Mouse (Mus musculus) gonadal fat pad, adult 2 months (tissue): ENCODE measurements around the gene Gm21190. TPM values are rescaled to one million over a fixed set of nuclear protein-coding genes. Genes with fewer than 3 reads are reported as not detected.
A peak's percentile ranks its signal among the peaks of the same experiment; 100 is the strongest.
"Not testable (repeated sequence)": the region's sequence is repeated elsewhere in the genome, so short reads cannot be mapped to it uniquely, and the experiment has no call there.

ENCODE experiments used
- DNase-seq: peaks from one replicate; pipeline ENCODE4 v3.0.0-alpha.2; 2012; ENCODE audit warnings: low read depth
- polyA plus RNA-seq: library from polyadenylated mRNA; depleted of rRNA; stranded (reverse); fragments of >200 nt; gene quantifications from 2 replicates; pipeline ENCODE4 v1.2.3, GENCODE M21; 2012; rRNA removed

Gm21190 gene
- not detected in 2 replicates for polyA plus RNA-seq

DNA sequence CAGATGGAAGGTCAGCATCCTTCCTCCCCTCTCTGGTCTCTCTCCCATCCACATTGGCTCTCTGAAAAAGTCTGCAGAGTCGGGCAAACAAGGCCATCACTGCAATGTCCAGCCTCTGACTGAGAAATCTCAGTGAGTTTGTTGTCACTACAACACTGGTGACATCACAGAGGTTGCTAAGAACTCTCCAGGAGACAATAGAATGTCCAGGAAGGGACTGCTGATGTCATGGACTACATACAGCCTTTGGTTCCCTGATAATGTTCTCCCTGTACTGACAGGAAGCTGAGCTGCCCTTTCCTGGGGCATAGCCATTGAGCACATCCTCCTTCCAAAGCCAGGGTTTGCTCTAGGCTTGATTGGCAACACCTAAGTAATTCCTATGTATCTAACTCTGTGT, at the start of gene Gm21190:
Gene Gm21190 (minus strand): TSS at position 101 of the 400 bp plus-strand sequence.
- not testable (repeated sequence) for DNase-seq

- not testable (repeated sequence) for DNase-seq
These were observed 48.0 kb upstream of the Gm21190 start, which contains the start of gene Gm21083 for GRCm38 (mm10) chr5:15577033-15577432. Gene Gm21083 (plus strand): TSS chr5:15577333.

GRCm38 (mm10) chr5:15573735-15574134, 44.7 kb upstream of the Gm21190 start:
- DNase-seq = not testable (repeated sequence)

- not testable (repeated sequence) for DNase-seq
These were observed 32.6 kb upstream of the Gm21190 start for GRCm38 (mm10) chr5:15561425-15562264.

DNA sequence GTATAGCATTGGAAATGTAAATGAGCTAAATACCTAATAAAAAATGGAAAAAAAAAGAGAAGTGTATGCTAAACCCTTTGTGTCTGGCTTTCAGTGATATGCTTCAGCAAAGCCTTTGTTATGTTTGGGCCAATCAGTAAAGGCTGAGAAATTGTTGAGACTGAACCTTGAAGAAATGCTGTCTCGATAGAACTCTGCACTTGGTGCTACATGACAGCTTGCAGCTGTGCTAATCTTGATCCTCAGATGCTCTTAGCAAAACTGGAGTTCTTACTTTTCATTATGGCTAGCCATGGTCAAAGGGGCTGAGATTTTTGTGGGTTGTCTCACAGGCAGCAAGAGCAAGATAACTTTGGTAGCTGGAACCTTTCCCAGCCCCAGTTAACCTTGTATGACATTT, 29.6 kb upstream of the Gm21190 start:
- DNase-seq = not testable (repeated sequence)

DNA sequence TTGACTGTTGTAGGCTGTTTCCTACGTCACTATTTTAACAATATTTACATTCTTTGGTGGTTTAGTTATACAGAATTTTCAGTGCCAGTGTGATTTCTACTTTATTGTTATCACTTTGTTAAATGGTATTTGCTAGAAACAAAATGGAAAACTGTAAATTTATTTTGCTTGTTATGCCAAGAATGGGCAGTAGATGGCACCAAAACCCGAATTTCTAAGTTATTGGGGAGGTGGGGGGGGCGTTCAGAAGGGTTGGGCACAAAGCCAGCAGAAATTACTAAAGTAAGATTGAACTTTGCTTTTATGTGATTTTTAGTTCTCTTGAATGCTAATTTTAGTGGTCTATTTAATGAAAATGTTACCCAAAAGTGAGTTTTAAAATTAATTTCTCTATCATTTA, 20.6 kb upstream of the Gm21190 start:
- not testable (repeated sequence) for DNase-seq

GRCm38 (mm10) chr5:15549134-15549533, 20.1 kb upstream of the Gm21190 start:
- DNase-seq = not testable (repeated sequence)

DNA sequence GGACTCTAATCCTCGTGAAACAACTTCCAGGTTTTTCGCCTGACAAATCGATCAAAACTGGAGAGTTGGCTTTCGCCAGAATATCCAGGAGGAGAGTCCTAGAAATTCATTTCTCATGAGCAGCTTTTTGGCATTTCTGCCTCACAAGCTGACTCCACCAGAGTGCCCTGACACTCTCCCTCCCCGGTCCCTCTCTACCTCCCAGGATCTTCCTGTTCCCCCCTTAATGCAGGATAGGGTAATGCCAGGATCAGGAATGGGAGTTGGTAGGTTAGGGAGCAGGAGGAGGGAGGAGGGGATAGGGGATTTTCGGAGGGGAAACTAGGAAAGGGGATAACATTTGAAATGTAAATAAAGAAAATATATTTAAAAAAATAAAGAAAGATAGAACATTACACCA, 19.6 kb upstream of the Gm21190 start:
- DNase-seq = not testable (repeated sequence)

GRCm38 (mm10) chr5:15522470-15522869, 6.6 kb downstream of the Gm21190 start:
- not testable (repeated sequence) for DNase-seq

GRCm38 (mm10) chr5:15522028-15522427, 7.0 kb downstream of the Gm21190 start:
- DNase-seq = not testable (repeated sequence)

DNA sequence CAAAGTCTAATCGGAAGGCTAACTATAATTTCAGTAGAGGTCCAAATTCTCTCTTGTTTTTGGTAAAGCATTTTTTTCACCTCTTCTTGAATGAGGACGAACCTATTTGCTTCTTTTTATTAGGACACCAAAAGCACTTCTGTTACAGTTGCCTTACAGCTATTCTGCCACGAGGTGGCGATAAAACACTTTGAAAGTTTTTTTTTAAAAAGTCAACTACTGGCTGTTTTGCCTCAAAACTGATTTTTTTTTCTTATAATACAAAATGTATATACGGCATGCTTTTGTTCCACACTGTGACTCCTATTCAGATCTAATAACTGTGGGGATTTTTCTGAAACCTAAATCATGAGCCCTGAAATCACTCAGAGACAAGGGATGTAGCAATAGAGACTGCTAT, 8.6 kb downstream of the Gm21190 start:
- not testable (repeated sequence) for DNase-seq

DNA sequence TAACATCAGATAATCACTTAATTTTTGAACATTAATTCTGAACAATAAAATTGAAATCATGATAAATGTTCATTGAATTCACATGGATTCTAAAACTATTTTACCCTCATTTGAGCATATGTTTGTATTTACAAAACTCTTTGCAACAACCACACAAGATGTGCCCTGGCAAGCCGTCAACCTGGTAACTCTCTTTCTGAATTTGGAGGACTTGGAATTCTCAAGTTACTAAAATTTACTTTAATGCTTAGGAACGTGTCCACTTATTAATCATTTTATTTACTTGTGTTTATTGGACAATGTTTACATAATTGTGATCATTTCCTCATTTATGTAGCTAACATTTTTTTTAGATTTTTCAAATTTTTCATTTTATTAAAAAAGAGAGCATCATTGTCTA, 11.9 kb downstream of the Gm21190 start:
- not testable (repeated sequence) for DNase-seq

- DNase-seq = not testable (repeated sequence)
These were observed 16.8 kb downstream of the Gm21190 start for GRCm38 (mm10) chr5:15512236-15512635.

GRCm38 (mm10) chr5:15509911-15510310, 19.1 kb downstream of the Gm21190 start:
- DNase-seq = not testable (repeated sequence)

DNA sequence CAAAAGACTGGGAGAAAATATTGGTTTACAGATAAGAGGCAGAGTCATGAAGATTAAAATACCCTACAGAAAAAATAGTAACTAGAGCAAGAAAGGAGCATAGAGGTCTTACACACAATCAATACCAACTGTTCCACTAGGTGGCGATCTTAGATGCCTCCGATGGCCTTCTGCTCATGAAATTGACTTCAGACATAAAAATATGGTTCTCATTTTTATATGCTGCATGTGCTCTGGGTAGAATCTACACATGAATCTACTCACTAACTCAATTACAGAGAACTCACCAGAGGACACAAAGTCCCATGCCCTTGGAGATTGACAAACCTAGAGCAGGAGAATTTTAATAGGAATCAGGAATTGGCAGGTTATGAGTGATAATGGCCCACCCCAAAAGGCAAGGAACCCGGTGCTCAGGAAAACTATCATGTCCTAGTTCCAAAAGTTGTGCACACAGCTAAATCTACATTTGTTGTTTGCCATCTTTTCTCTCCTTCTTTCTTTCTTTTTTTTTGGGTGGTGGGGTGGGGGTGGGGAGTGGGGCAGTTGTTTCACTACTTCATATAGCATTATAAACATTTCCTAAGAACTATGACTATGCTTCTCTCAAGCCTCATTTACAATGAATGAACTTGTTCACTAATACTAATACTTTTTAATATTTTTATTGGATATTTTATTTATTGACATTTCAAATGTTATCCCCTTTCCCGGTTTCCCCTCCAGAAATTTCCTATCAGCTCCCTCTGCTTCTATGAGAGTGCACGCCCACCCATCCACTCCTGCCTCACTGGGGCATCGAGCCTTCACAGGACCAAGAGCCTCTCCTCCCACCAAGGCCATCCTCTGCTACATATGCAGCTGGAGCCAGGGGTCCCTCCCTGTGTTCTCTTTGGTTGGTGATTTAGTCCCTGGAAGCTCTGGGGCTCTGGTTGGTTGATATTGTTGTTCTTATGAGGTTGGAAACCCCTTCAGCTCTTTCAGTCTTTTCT, 20.3 kb downstream of the Gm21190 start:
- DNase-seq = not testable (repeated sequence)

DNA sequence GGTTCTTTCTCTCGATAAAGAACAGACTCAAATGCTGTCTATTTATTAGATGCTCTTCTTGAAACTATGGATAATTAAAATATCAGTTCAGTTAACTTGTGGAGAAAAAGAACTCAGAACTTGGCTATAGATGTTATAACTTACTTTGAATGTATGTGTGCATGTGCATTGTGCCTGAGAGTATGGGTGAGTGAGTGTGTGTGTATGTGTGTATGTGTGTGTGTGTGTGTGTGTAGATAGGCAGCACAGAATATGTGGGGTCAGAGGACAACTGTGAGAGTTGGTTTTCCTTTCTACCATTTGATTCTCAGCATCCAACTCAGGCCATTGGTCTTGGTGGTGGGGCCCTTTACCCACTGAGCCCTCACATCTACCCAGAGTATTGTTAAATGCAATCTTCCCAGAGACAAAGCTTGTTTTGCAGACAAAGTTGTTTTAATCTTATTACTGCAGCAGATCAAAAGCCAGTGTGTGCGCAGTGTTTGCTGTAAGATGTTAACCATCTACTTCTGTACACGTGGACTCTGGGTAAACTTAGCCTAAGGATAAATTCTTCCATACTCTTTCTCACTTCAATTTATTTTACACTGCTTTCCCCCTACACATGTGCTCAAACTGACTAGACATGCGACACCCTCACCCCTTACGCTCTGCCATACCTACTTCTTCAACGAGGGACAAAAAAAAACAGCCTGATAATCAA, 21.1 kb downstream of the Gm21190 start:
- not testable (repeated sequence) for DNase-seq

DNA sequence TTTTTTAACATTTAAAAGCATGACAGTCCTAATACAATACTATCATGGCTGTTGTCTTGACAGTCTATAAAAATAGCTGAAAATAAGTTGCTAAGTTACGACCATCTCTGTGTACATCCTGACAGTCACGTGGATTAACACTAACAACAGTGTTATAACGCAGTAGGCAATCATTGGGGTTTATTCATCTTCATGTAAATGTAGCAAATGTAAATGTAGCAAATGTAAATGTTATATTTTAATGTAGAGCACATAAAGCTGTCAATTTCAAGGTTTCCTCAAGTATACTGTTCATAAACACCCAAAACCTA, 21.8 kb downstream of the Gm21190 start:
- DNase-seq = no peak

GRCm38 (mm10) chr5:15506575-15507308, 22.3 kb downstream of the Gm21190 start:
- peak; percentile 55 for DNase-seq

- not testable (repeated sequence) for DNase-seq
These were observed 30.1 kb downstream of the Gm21190 start for GRCm38 (mm10) chr5:15498774-15499400.

DNA sequence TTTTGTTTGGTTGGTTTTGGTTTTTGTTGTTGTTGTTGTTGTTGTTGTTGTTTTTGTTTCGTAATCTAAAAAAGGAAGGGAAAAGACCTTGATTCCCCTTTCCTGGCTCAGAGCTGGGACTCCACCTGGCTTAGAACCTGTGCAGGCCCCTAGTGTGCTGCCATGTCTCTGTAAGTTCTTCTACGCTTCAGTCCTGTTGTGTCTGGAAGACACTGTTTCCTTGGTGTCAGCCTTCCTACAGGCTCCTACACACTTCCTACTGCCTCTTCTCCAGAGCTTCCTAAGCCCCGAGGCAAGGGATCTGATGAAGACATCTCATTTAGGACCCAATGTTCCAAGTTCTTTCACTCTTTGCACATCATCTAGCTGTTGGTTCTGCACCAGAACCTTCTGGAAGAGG, 30.7 kb downstream of the Gm21190 start:
- DNase-seq = not testable (repeated sequence)
